Mouse (Mus musculus) liver, embryonic 18 days (tissue): ENCODE data around the gene H3f3b. TPM values are rescaled to one million over a fixed set of nuclear protein-coding genes. Genes with fewer than 3 reads are reported as not detected.

ENCODE experiments used
- polyA plus RNA-seq: library from polyadenylated mRNA; depleted of rRNA; stranded (reverse); fragments of >200 nt; gene quantifications from 2 replicates; pipeline ENCODE4 v1.2.3, GENCODE M21; 2012; rRNA removed

Gene H3f3b
- 210 and 217 TPM in 2 replicates for polyA plus RNA-seq

GRCm38 (mm10) chr11:116027756-116028155 is at the start of gene H3f3b:
Gene H3f3b (minus strand): TSS chr11:116027962.

GRCm38 (mm10) chr11:116030088-116030897 is 2.5 kb upstream of the H3f3b start, which contains the start of gene Unk:
Gene Unk (plus strand): TSS chr11:116030322.

GRCm38 (mm10) chr11:116012262-116012947 is 15.4 kb downstream of the H3f3b start, which contains the start of gene Galk1:
Gene Galk1 (minus strand): TSS chr11:116012719.

DNA sequence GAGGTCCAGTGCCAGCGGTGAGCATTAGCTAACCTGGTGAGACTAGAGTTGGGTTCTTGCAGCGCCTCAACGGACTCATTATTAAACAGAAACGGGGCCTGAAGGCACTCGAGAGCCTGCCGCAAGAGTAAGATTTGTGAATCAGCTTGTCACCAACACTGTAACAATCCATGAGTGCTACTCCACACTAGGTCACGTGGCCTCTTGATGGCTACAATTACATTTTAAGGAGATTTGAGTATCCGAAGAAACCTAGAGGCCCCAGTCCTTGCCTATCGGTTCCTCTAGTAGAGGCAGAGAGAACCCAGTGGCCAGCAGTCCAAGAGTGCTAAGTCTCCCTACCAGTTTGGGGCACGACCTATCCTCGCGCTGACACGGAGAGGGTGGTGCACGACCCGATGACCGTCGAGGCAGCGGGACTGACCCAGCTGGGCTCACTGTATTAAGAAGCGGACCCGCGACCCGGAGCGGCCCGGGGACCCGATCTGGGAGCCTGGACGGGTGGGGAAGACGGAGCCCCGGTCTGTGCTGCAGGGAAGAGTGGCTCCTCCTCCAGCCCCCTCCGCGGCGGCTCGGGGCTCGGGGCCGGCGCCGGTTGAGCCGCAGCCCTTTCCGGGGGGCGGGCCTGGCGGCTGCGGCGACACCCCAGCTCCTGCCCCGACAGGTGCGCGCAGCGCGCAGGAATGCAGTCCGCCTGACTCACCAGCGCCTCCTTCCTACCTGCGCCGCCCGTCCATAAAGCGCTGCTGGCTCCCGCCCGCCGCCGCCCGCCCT is 53.3 kb downstream of the H3f3b start, which contains the start of gene Itgb4:
TSS of gene Itgb4 (plus strand) at position 401 of the 774 bp plus-strand sequence.

Other genes starting within 250 kb of the H3f3b start
- 4.7 and 5.5 TPM in 2 replicates for gene Caskin2, start 214.3 kb downstream of the H3f3b start, polyA plus RNA-seq
- gene Tsen54, start 213.2 kb downstream of the H3f3b start, polyA plus RNA-seq, result 8.9 and 9.4 TPM in 2 replicates
- gene Llgl2, start 203.9 kb downstream of the H3f3b start, polyA plus RNA-seq, result 23.6 and 26.0 TPM in 2 replicates
- gene Myo15b, start 169.6 kb downstream of the H3f3b start, polyA plus RNA-seq, result 1.1 and 1.3 TPM in 2 replicates
- gene Smim5, start 128.0 kb downstream of the H3f3b start, polyA plus RNA-seq, result 9.2 and 10.1 TPM in 2 replicates
- 0.96 and 1.1 TPM in 2 replicates for gene Smim6, start 115.9 kb downstream of the H3f3b start, polyA plus RNA-seq
- 18.6 and 21.1 TPM in 2 replicates for gene Sap30bp, start 94.7 kb downstream of the H3f3b start, polyA plus RNA-seq
- 6.0 and 6.8 TPM in 2 replicates for gene Recql5, start 94.5 kb downstream of the H3f3b start, polyA plus RNA-seq
- gene Itgb4, start 53.3 kb downstream of the H3f3b start, polyA plus RNA-seq, result 0.21 and 0.23 TPM in 2 replicates
- 104 TPM in 2 replicates for gene Galk1, start 15.2 kb downstream of the H3f3b start, polyA plus RNA-seq
- gene Unk, start 2.4 kb upstream of the H3f3b start, polyA plus RNA-seq, result 9.9 and 13.0 TPM in 2 replicates
- gene Unc13d, start 50.0 kb upstream of the H3f3b start, polyA plus RNA-seq, result 9.5 and 10.8 TPM in 2 replicates
- gene Wbp2, start 59.0 kb upstream of the H3f3b start, polyA plus RNA-seq, result 48.7 and 52.4 TPM in 2 replicates
- 8.2 and 8.4 TPM in 2 replicates for gene Trim47, start 99.2 kb upstream of the H3f3b start, polyA plus RNA-seq
- gene Trim65, start 103.2 kb upstream of the H3f3b start, polyA plus RNA-seq, result 2.0 and 2.3 TPM in 2 replicates
- gene Mrpl38, start 110.9 kb upstream of the H3f3b start, polyA plus RNA-seq, result 18.9 and 19.5 TPM in 2 replicates
- 6.7 and 6.8 TPM in 2 replicates for gene Fbf1, start 140.2 kb upstream of the H3f3b start, polyA plus RNA-seq
- 24.2 and 29.9 TPM in 2 replicates for gene Ten1, start 170.9 kb upstream of the H3f3b start, polyA plus RNA-seq
- gene Acox1, start 171.1 kb upstream of the H3f3b start, polyA plus RNA-seq, result 262 and 366 TPM in 2 replicates
- gene Evpl, start 210.1 kb upstream of the H3f3b start, polyA plus RNA-seq, result 0.10 and 0.11 TPM in 2 replicates
- gene Srp68, start 246.3 kb upstream of the H3f3b start, polyA plus RNA-seq, result 34.8 and 39.9 TPM in 2 replicates